Mouse (Mus musculus): Measurements from ENCODE around the gene Pom121.

- TF ChIP-seq GATA1 (IDR thresholded peaks at IDR 0.05; ENCODE audit: borderline replicate concordance, low read length) (no peak), FLI1 (IDR thresholded peaks at IDR 0.05; ENCODE audit: low read length) (no peak)
Observed at GRCm38 (mm10) chr5:135431111-135431510, 36.8 kb upstream of the Pom121 start.
